Mouse (Mus musculus): ENCODE data around the gene Pgap2.
A peak's percentile ranks its signal among the peaks of the same experiment; 100 is the strongest.
"Not testable (repeated sequence)": the region's sequence is repeated elsewhere in the genome, so short reads cannot be mapped to it uniquely, and the experiment has no call there.

Pgap2 gene

DNA sequence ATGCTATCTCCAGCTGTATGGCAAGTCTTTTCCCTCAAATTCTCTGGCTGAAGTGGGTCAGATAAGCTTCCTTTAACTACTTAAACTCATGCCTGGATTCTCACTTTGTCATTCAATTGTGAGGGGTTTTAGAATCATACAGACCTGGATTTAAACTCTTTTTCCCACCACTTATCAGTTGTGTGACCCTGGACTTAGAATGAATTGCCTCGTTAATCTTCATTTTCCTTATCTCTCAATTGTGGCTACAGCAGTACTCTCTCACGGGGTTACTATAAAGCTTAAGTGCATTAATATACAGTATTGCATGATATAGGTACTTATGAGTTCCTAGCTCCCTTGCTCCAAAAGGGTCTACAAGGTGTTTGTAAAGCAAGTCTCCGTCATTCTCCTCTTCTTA is 32.9 kb downstream of the Pgap2 start:
- DNase-seq = no peak

DNA sequence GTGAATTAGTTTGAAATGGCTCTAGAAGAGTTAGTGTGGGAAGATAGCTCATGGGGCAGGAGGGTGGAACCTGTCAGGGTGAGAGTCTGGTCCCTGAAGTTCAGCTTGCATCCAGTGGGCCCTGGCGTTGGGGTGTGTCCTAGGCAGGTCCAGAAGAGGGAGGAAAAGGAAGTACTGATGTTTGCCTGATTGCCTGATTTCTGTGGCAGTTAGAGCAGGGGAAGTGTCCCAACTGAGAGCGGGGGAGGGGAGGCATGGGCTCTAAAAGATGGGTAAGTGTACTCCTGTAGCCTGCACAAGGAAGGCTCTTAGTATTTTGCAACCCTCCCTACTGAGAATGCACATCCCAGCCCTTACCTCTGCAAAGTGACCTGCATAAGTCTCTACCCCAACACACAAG is 33.9 kb downstream of the Pgap2 start:
- peak; percentile 15 for DNase-seq

DNA sequence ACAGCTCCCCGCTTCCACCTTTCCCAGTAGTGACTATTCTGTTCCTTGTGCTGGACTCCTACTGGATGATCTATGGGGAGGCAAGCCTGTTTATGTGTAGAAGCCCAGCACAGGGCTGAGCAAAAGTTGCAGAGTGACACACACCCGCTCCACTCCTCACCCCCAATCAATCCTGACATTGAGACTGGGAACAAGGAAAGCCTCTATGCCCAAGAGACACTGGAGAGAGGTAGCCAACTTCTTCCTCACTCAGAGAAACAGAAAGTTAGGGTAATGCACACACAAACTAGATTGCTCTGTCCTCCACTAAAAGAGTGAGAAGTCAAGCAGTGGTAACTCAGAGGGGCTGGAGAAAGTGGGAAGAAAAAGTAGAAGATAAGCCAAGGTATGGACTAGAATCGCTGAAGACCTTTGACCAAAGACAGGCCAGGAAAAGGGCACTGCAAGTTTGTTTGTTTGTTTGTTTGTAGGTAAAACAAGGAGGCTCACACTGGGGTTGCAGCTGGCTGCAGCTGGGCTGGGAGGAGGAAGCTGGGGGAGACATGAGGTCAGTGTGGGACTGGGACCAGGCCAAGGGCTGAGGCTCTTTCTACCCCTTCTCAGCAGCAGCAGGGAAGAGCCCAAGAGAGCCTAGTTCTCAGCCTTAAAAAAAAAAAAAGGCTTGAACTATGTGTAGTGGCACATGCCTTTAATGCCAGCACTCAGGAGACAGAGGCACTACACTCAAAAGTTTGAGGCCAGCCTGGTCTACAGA is 35.0 kb downstream of the Pgap2 start:
- DNase-seq = peak; percentile 20

DNA sequence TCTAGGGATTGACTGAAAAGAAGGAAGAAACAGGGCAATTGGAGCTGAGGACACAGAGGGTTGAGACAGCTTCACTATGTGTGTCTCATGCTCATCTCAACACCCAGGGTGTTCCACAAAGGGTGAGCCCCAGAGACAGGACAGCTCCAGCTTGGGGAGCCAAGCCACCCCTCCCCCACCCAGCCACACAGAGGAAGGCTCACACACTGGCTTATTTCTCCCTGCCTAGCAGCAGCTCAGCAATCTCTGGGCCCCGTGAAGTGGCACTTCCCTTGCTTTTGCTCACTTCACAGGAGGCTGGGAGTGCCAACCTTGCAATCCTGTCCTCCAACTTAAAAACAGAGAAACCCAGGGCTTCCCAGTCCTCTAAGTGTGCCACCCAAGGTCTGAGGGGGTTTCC is 35.8 kb downstream of the Pgap2 start:
- DNase-seq = no peak

DNA sequence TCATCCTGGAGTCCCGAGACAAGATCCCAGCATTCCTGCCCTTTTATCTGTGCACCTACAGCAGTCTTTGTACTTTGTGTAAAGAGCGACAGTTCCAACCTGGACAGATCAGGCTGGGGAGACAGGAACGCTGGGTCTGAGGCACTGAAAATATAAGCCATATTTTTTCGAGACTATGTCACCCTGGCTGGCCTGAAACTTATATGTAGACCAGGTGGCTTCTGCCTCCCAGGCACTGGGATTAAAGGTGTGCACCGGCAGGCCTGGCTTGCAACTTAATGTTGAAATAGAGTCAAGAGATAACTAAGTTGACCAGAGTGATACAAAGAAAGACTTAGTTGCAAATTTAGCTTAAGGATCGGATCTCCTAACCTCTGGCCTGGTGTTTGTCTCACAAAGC is 36.3 kb downstream of the Pgap2 start:
- no peak for DNase-seq

DNA sequence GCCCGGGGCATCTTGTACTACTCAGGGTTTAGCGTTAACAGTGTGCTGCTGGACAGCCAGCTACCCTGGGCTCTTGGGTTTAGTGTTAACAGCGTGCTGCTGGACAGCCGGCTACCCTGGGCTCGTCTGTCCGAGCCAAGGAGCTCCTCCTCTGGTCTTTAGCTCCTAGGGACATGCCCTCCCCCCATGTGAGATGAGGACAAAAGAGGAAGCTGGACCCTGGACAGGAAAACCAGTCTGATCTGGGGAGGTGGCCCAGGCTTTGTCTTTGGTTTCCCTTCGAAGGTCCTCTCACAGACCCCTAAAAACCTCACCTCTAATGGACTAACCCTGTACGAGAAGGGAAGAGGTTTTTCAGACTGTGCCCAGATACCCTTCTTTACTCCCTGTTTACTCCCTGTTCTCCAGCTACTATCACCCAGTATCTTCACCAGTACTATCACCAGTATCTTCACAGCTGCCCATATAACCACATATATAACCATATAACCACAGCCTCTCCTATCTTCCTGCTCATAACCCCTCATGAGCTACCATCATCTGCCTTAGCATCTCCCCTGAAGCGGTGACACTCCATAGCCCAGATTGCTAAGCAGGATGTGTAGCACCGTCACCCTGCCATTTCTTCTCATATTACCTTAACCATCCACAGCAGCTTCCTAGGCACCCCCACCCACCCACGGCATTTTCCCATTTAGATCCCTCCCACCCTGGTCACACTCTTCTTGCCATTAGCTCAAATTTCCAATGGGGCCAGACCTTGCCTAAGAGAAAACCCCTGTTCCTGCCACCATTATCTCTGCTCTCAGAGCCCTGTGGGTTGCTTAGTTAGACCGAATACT is 37.2 kb downstream of the Pgap2 start:
- no peak for DNase-seq

DNA sequence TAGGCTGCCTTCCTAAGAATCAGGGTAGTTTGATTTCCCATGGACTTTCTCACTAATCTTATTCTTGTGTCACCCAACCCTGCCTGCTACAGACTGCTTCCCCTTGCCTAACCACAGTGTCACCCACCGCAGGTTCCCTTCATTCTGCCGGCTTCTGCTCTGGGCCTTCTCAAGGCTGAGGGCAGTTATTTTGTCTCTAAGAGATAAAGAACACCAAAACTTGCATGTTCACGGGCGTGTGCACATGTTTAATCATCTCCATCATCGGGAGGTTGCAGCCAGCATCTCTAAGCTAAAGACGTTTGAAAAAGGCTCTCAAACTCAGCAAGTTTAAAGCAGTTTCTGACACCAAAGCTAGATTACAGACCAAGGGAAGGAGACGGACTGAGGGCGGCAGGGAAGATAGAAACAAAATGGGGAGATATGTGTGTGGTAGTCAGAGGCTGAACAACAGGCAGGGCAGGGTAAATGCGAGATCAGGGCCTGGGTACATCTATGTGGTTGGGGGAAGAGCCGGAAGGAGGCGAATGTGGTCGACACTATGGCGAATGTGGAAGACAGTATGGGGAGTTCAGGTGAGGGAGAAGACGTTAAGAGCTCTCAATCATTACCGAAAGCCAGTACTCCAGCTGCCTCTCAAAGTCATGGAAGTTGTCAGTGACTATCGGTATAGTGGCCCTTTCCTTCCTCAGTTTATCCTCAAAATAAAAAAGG is 38.8 kb downstream of the Pgap2 start:
- DNase-seq = no peak

DNA sequence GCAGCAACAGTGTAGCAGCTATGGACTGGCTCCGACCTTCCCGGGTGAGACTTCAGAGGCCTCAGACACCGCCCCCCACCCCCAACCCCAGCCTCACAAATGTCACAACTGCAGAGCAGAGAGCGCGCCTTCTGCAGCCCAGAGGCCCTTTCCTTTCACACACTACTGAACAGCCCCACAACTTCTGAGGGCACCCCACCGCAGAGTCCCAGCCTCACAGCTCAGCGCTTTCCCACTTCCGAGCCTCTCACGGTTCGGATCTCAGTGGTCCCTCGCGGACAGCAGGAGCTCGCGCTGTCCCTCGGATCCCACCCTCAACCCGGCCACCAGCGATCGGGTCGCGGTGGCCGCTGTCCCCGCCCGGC is 39.5 kb downstream of the Pgap2 start:
- no peak for DNase-seq

DNA sequence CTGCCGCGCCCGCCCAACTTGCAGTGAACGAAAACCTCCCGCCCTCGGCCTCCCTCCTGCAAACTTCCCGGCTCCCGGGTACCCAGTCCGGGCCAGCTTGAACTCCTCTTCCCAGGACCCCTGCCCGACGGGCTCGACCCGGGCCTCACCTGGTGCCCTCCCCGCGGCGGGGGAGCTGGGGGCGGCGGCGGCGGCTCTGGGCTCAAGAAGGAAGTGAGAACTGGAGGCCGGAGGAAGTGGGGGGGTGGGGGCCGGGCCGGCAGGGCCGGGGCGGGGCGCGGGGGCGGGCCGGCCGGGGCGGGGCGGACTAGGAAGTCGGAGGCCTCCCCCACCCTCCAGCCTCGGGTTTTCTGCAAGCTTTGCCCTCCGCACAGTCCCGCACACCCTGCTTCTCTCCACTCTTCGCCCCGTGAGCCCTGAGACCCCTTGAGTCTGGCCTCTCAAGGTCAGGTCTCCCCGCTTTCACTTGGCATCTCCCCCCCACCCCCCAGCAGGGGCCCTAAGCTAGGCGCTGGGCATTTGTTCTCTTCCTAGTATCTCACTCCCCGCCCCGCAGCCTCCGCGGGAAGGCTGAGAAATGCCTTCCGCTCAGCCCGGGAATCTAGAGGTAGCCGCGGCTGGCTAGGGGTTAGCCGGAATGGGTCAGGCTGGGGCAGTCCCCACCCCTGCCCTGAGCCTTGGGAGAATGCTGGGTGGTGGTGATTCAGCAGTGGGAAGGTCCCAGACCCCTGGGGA is 40.1 kb downstream of the Pgap2 start:
- DNase-seq = peak; percentile 73

DNA sequence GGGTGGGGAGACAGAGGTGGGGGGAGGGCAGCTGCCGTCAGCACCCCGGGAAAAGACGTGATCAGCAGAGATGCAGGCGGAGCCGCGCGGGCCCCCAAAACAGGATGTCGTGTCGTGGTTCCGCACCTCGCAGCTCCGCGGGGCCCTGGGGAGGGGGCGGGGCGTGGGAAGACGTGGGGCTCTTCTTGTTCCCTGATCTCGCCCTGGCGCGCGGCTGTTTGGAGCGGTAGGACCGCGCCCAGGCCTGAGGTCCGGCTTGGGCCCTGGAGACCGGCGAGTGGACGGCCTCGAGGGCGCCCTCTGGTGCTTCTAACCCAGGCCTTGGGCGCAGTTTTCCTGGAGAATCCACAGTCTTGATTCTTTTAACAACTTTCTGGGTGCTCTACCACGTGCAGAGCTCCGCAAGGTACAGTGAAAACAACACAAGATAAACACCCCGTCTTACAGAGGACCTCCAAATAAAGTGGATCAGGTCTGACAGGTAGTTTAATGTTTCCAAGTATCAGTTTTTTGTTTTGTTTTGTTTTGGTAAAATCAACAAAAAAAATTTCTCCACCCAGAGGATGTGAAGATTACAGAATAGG is 40.7 kb downstream of the Pgap2 start:
- peak; percentile 92 for DNase-seq

DNA sequence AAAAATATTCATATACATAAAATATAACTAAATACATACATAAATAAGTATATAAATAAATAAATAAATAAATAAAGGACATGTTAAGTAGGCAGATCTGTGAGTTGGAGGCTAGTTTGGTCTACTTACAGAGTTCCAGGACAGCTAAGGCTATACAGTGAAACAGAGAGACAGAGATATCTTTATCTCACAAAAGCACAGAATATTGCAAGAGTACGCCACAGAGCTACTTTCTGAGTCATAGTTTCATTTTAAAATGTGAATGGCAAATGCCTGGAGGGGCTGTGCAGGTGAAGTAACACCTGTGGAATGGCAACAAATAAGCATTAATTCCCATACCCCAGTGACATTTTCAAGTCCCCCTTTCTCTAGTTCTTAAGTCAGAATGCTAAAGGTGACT is 43.6 kb downstream of the Pgap2 start:
- no peak for DNase-seq

DNA sequence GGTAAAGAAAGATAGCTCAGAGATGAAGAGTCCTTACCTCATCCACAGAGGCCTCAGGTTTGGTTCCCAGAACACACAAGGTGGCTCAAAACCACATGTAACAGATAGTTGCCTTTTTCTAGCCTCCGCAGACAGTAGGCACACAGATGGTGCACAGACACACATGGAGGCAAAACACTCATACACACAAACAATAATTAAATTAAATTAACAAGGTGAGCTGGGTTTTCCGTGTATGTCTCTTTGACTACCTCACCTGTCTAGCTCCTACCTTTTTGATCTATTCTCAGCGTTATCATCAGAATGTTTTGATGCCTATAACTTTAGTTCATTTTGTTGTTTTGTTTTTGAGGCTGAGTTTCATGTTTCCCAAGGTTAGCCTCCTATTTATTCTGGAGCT is 45.9 kb downstream of the Pgap2 start, which contains the start of gene Rhog:
Gene Rhog, minus strand, starts transcription at position 101 of the 400 bp plus-strand sequence.
- DNase-seq = no peak

DNA sequence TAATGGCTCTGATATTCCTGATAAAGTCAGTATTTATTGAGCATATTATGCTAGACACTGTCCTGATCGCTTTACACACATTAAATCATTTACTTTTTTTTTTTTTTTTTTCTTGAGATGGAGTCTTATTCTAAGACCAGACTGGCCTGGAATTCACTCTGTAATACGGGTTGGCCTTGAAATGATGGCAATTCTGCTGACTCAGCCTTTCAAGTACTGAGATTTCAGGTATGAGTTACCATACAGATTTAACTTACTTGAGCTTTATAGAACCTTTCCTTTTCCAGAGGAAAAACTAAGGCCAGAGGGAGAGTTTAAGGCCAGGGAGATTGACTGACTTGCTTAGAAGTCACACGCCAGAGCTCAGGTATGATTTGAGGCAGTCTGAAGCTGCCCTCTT is 46.6 kb downstream of the Pgap2 start:
- no peak for DNase-seq

DNA sequence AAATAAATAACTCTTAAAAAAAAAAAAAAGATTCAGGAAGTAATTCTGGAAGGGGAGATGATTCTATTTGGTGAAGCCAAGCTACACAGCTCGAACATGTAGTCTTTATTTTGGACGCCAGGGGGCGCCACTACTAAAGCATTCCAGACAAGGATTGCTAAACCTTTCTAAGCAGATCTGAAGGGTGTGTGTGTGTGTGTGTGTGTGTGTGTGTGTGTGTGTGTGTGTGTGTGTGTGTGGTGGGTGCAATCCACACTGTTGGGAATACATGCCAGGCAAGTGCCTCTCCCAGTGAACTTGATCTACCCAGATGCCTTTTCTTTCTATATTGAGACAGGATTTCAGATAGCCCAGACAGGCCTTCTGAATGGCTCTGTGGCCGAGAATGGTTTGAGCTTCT is 48.2 kb downstream of the Pgap2 start:
- peak; percentile 56 for DNase-seq

DNA sequence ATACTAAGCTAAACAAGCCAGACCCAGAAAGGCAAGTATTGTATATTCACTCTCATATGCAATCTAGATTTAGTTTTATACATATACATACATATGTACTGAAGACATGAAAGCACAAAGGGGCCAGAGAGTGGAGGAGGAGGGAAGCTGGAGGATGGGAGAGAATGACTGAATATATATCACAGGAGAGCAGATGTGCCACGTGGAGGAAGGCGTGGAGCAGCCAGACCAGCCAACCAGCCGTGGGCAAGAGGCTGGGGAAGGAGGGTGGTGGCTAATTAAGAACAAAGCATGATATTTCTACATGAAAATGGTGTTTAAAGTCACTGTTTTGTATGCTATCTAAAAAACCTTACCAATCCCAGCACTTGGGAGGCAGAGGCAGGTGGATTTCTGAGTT is 48.7 kb downstream of the Pgap2 start:
- no peak for DNase-seq

DNA sequence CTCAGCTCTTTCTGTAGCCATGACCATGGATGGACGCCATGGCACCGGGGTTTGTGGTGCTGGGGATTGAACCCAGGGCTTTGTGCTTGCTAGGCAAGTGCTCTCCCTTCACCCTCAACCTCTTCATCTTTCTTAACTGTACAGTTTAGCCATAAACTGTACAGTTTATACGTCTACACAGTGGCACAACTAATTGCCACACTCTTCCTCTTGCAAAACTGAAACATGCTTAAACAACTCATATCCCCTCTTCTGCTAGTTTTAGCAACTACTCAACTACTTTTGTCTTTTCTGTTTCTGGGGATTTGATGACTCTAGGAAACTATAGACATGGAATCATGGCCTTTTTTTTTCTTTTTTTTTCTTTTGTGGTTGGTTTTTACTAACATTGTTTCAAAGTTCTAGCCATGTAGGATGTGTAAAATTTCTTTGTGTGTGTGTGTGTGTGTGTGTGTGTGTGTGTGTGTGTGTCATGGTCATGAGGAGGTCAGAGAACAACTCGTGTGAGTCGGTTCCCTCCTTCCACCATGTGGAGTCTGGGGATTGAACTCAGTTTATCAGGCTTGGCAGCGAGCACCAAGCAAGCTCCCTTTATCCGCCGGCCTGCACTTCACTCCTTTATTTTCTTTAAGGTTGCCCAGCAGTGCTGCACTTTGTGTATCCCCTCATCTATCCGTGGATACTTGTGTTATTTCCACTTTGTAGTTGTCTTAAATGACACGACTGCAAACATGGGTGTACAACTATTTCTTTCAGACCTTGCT is 49.9 kb downstream of the Pgap2 start:
- no peak for DNase-seq

DNA sequence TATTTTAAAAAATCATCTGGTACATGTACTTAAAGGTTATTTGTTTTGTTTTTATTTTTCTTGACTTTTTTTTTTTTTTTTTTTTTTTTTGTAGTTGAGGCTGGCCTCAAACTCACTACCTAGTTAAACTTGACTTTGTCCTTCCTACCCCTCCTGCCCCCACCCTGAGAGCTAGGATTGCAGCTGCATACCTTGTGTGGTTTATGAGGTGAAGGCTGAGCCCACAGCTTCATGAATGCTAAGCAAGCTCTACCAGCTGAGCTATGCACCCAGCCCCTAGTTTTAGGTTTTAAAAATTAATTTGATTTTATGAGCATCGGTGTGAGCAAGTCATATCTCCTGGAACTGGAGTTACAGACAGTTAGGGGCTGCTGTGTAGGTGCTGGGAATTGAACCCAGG is 50.5 kb downstream of the Pgap2 start:
- no peak for DNase-seq

DNA sequence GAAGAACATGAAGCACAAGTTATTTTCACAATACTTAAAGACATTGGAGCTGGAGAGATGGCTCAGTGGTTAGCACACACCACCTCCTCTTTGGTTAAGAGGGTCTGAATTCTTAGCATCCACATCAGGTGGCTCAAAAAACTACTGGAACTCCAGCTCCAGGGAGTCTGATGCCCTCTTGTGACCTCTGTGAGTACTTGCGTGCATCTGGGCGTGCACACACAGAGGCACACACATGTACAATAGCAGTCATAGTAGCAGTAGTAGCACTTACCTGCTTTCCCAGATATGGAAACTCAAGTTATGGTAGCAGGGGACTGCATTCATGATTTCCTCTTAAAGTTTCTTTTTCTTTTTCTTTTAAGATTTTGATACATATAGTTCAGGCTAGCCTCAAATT is 53.0 kb downstream of the Pgap2 start:
- no peak for DNase-seq

DNA sequence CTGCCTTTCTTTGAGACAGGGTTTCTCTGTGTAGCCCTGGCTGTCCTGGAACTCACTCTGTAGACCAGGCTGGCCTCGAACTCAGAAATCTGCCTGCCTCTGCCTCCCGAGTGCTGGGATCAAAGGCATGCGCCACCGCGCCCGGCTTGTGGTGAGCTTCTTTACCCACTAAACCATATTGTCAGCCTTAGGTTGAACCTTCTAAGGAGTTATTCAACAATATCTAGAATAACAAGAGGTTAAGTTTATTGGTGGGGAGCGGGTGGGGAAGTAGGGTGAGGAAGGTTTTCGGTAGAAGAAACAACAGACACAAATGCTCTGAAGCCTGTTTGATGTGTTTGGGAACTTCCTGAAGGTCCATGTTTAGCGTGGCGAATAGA is 56.0 kb downstream of the Pgap2 start:
- not testable (repeated sequence) for DNase-seq

DNA sequence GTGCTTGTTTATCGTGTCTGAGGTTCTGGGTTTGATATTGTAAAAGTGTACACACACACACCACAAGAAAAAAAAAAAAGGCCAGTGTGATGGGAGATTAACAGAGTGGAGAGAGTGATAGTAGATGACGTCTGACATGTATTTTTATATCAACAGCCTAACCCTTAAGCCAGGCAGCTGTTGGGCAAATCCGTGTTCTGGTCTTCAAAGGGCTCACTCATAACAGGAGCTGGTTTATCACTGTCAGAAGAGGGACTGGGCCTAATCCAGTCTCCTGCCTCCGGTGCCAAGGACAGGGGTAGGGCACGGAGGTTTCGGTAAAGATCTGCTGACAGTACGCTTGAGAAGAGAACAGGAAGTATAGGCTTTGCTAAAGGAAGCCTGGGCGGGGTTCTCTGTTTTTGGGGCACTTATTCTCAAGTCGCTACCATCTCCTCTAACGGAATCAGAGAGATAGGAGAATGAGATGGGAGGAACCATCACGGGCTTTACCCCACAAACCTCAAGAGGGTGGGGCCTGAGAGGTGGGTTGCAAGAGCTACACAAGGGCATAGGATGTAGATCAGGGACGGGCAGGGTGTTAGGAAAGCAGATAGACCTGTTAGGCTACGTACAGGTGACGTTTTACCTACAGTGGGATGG is 56.5 kb downstream of the Pgap2 start:
- no peak for DNase-seq

DNA sequence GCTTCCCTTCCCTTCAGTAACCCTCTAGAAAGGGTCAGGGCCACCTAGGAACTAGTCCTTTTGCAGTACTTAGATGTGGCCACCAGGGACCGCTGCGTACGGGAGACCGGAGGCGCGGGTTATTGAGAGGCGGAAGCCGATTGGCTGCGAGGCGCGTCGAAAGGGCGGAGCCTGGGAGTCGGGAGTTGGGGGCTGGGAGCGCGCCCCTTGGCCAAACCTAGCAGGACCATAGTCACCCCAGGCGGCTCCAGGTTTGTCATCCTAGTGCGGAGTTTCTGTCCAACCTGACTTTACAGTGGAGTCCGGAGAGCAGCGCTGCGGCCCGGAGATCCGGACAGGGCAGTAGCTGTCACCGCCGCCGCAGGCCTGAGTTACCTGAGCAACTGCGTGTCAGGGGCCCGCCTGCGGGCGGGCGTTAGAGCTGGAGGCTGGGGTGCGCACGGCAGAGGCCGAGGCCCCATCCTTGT is 57.1 kb downstream of the Pgap2 start:
- peak; percentile 92 for DNase-seq

All from kidney, adult 11 months (tissue).